11 mouse cellular contexts compared by ENCODE assay signal in the genomic region with DNA sequence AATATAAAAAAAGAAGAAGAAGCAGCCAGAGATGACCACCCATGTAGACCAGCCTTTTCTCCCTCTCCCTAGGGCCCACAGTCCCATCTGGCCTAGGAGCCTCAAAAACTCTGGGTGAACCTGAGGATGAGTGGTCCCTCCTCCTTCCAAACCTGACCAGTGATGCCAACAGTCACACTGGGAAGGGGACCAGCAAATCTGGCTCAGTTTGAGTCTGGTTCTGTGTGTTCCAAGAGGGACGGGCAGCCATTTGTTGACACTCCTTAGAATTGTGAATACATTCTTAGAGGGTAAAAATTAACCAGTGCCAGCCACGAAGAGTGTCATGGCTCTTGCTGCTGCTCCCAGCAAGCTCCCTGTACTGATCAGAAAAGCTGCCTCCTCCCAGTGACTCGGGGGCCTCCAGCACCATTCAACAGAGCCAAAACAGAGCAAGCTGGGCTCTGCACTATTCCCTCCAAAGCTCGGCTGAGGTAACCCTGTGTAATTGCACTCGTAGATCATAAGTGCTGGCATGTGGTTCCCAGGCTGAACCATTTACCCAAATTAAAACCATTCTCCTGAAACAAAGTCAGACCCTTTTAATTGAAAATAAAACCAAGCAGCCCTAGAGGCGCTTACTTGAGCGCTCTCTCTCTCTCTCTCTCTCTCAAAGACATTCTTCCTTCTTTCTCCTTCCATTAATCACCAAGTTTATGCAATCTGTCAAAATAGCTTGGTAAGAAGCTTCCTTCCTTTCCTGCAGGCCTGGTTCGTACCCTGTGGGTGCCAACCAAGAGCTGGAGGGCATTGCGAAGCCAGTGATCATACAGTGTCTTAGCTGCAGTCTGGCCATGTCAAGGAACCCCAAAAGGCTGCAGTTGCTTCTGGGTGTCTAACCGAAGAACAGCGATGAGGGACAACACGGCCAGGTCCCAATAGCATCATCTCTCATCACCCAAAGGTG. TPM values are rescaled to one million over a fixed set of nuclear protein-coding genes. Genes with fewer than 3 reads are reported as not detected.
DNase-seq lines count a peak whose midpoint lies in the region; ATAC-seq and TF ChIP-seq lines count a peak whose summit lies in the region.
"Had no signal": no experiment of that assay in that cellular context is flagged by ENCODE, and none has a peak within 500 bp of the region (broad histone marks: within the 10 kb centered on the region; RNA-seq: fewer than 3 reads in every experiment).

No protein-coding gene starts in this region.

- WGBS in midbrain, postnatal 0 days = 81% methylated on average over 12 of the region's 12 CpGs
- 84% methylated on average over 12 of the region's 12 CpGs for WGBS in midbrain, embryonic 10.5 days
- WGBS in embryonic facial prominence, embryonic 14.5 days = 38% methylated on average over 12 of the region's 12 CpGs
- 51% methylated on average over 12 of the region's 12 CpGs for WGBS in kidney, postnatal 0 days
- WGBS in stomach, embryonic 15.5 days = 49% methylated on average over 12 of the region's 12 CpGs

- no peak overlapping the region for H3K9ac ChIP-seq in midbrain, postnatal 0 days (replicated peaks; ENCODE audit: low read length, poor library complexity, severe bottlenecking)
- H3K9ac ChIP-seq in embryonic facial prominence, embryonic 14.5 days (ENCODE audit: low read depth, low read length) = no peak overlapping the region
- H3K9ac ChIP-seq in kidney, postnatal 0 days (ENCODE audit: low read depth, low read length) = no peak overlapping the region
- no peak overlapping the region for H3K9ac ChIP-seq in stomach, embryonic 15.5 days
- H3K9ac ChIP-seq: heart, embryonic 13.5 days had no signal

- no peaks in the 10 kb centered on the region for H3K4me1 ChIP-seq in midbrain, postnatal 0 days (ENCODE audit: insufficient read depth, low read length)
- H3K4me1 ChIP-seq in midbrain, embryonic 10.5 days = peaks cover 35% of the 10 kb centered on the region
- H3K4me1 ChIP-seq in embryonic facial prominence, embryonic 14.5 days (ENCODE audit: control insufficient read depth, insufficient read depth, low read length) = peaks cover 78% of the 10 kb centered on the region
- H3K4me1 ChIP-seq in kidney, postnatal 0 days (replicated peaks; ENCODE audit: insufficient read depth, low read length) = peaks cover 42% of the 10 kb centered on the region
- peaks cover 68% of the 10 kb centered on the region for H3K4me1 ChIP-seq in stomach, embryonic 15.5 days

- TF ChIP-seq CTCF in midbrain, postnatal 0 days (IDR thresholded peaks at IDR 0.05) = no peak
- TF ChIP-seq CTCF in kidney, postnatal 0 days (IDR thresholded peaks at IDR 0.05; ENCODE audit: low read depth) = no peak

- DNase-seq in midbrain, postnatal 0 days (ENCODE audit: low spot score) = peak; percentile 44
- no peak for DNase-seq in midbrain, embryonic 10.5 days (ENCODE audit: low spot score)
- peak; percentile 88 for DNase-seq in embryonic facial prominence, embryonic 14.5 days (ENCODE audit: low spot score)
- DNase-seq in kidney, postnatal 0 days (ENCODE audit: low spot score) = peak; percentile 59
- no peak for DNase-seq in adrenal gland, postnatal 4 days (ENCODE audit: low spot score in 2 of 2)
- no peak for DNase-seq in urinary bladder, postnatal 25 days (ENCODE audit: low spot score)
- DNase-seq: cerebellum, adult 8-10 months had no signal

- H3K9me3 ChIP-seq in midbrain, postnatal 0 days (ENCODE audit: low read length) = no peaks in the 10 kb centered on the region
- H3K9me3 ChIP-seq in midbrain, embryonic 10.5 days (replicated peaks) = no peaks in the 10 kb centered on the region
- 0 out of 2 replicates have a peak, but pooled peaks cover 5% of the 10 kb centered on the region for H3K9me3 ChIP-seq in embryonic facial prominence, embryonic 14.5 days (ENCODE audit: control insufficient read depth, low read length)
- H3K9me3 ChIP-seq in kidney, postnatal 0 days (replicated peaks; ENCODE audit: low read length) = no peaks in the 10 kb centered on the region
- no peaks in the 10 kb centered on the region for H3K9me3 ChIP-seq in stomach, embryonic 15.5 days
- H3K9me3 ChIP-seq: heart, embryonic 13.5 days had no signal

- no peak overlapping the region for H3K4me3 ChIP-seq in midbrain, postnatal 0 days (ENCODE audit: low read depth, low read length)
- H3K4me3 ChIP-seq in midbrain, embryonic 10.5 days = no peak overlapping the region
- H3K4me3 ChIP-seq in embryonic facial prominence, embryonic 14.5 days (ENCODE audit: low read depth, low read length) = no peak overlapping the region
- no peak overlapping the region for H3K4me3 ChIP-seq in kidney, postnatal 0 days (replicated peaks; ENCODE audit: low read depth, low read length)
- H3K4me3 ChIP-seq in stomach, embryonic 15.5 days (replicated peaks) = no peak overlapping the region
- H3K4me3 ChIP-seq: heart, embryonic 13.5 days had no signal

- no peak for ATAC-seq in midbrain, postnatal 0 days (ENCODE audit: low FRiP score)
- peak; percentile 63 for ATAC-seq in embryonic facial prominence, embryonic 14.5 days (ENCODE audit: low read depth)
- peak; percentile 46; the same call in 1 of the 2 replicates for ATAC-seq in kidney, postnatal 0 days (replicated peaks; ENCODE audit: low FRiP score, low read depth)
- ATAC-seq in stomach, embryonic 15.5 days (ENCODE audit: insufficient read depth, low FRiP score, low read depth) = peak; percentile 28; the same call in 1 of the 2 replicates
- ATAC-seq in cerebellum, adult (ENCODE audit: insufficient number of reproducible peaks, low FRiP score, low TSS enrichment) = no peak
- ATAC-seq: midbrain, embryonic 16.5 days had no signal

- no peak overlapping the region for H3K27ac ChIP-seq in midbrain, postnatal 0 days (ENCODE audit: low read depth, low read length)
- no peak overlapping the region for H3K27ac ChIP-seq in midbrain, embryonic 10.5 days (replicated peaks)
- H3K27ac ChIP-seq in embryonic facial prominence, embryonic 14.5 days (replicated peaks; ENCODE audit: low read depth, low read length) = peak overlapping the region; percentile 54
- H3K27ac ChIP-seq in kidney, postnatal 0 days = peak overlapping the region; percentile 60
- peak overlapping the region; percentile 67 for H3K27ac ChIP-seq in stomach, embryonic 15.5 days
- H3K27ac ChIP-seq: heart, embryonic 13.5 days had no signal

- no peak overlapping the region for H3K4me2 ChIP-seq in midbrain, postnatal 0 days (ENCODE audit: low read depth, low read length, poor library complexity, severe bottlenecking)
- peak overlapping the region; percentile 10 for H3K4me2 ChIP-seq in embryonic facial prominence, embryonic 14.5 days (ENCODE audit: low read depth, low read length)
- H3K4me2 ChIP-seq in kidney, postnatal 0 days (ENCODE audit: low read length) = no peak overlapping the region
- no peak overlapping the region for H3K4me2 ChIP-seq in stomach, embryonic 15.5 days
- H3K4me2 ChIP-seq: heart, embryonic 13.5 days had no signal

- H3K36me3 ChIP-seq in midbrain, postnatal 0 days (ENCODE audit: insufficient read depth, low read length) = no peaks in the 10 kb centered on the region
- H3K36me3 ChIP-seq in midbrain, embryonic 10.5 days = no peaks in the 10 kb centered on the region
- H3K36me3 ChIP-seq in embryonic facial prominence, embryonic 14.5 days (ENCODE audit: control insufficient read depth, insufficient read depth, low read length) = no peaks in the 10 kb centered on the region
- 0 out of 2 replicates have a peak, but pooled peaks cover 5% of the 10 kb centered on the region for H3K36me3 ChIP-seq in kidney, postnatal 0 days (ENCODE audit: insufficient read depth, low read length)
- H3K36me3 ChIP-seq in stomach, embryonic 15.5 days = peaks cover under 1% of the 10 kb centered on the region; the same call in 1 of the 2 replicates

- no peaks in the 10 kb centered on the region for H3K27me3 ChIP-seq in midbrain, postnatal 0 days (ENCODE audit: insufficient read depth, low read length)
- H3K27me3 ChIP-seq in midbrain, embryonic 10.5 days (ENCODE audit: low read depth, poor library complexity, severe bottlenecking) = 0 out of 2 replicates have a peak, but pooled peaks cover 2% of the 10 kb centered on the region
- no peaks in the 10 kb centered on the region for H3K27me3 ChIP-seq in embryonic facial prominence, embryonic 14.5 days (replicated peaks; ENCODE audit: control insufficient read depth, insufficient read depth, low read length)
- H3K27me3 ChIP-seq in kidney, postnatal 0 days (ENCODE audit: insufficient read depth, low read length) = no peaks in the 10 kb centered on the region
- no peaks in the 10 kb centered on the region for H3K27me3 ChIP-seq in stomach, embryonic 15.5 days (replicated peaks)
- H3K27me3 ChIP-seq: heart, embryonic 13.5 days had no signal

RNA-seq across cellular contexts. Expression of a gene that starts 7.6 kb away (rescaled TPM):
- 33.3 and 38.7 TPM in 2 replicates for total RNA-seq in midbrain, postnatal 0 days (2014; rRNA removed)
- 4.7 and 4.9 TPM in 2 replicates for polyA plus RNA-seq in midbrain, postnatal 0 days (2015; fragmentation: Nextera tagmentation; extraction: Ambion mirVana)
- polyA plus RNA-seq in midbrain, embryonic 10.5 days (2016; fragmentation: Nextera tagmentation; extraction: Ambion mirVana) = 9.1 and 9.7 TPM in 2 replicates
- 19.3 and 20.5 TPM in 2 replicates for polyA plus RNA-seq in embryonic facial prominence, embryonic 14.5 days (2014; fragmentation: Nextera tagmentation; extraction: Ambion mirVana)
- polyA plus RNA-seq in kidney, postnatal 0 days (2015; fragmentation: Nextera tagmentation; extraction: Ambion mirVana) = 17.6 and 18.2 TPM in 2 replicates
- polyA plus RNA-seq in stomach, embryonic 15.5 days (2015; fragmentation: Nextera tagmentation; extraction: Ambion mirVana) = 26.9 and 28.9 TPM in 2 replicates
- 10 to 100 TPM; 67.7 to 81.2 TPM for total RNA-seq in adrenal gland, postnatal 4 days (2021)

Comparison
In these comparisons a context has a peak if more than half of its experiments do, and no peak if none do; other contexts are left out.
1. DNase-seq: peak in midbrain, postnatal 0 days (single experiment), embryonic facial prominence, embryonic 14.5 days (single experiment) and kidney, postnatal 0 days (single experiment); none in midbrain, embryonic 10.5 days (single experiment), adrenal gland, postnatal 4 days (0 of 2) and urinary bladder, postnatal 25 days (single experiment).
2. ATAC-seq: peak in embryonic facial prominence, embryonic 14.5 days (single experiment), kidney, postnatal 0 days (single experiment) and stomach, embryonic 15.5 days (single experiment); none in midbrain, postnatal 0 days (single experiment) and cerebellum, adult (single experiment).
3. H3K27ac ChIP-seq: peak in embryonic facial prominence, embryonic 14.5 days (single experiment), kidney, postnatal 0 days (single experiment) and stomach, embryonic 15.5 days (single experiment); none in midbrain, postnatal 0 days (single experiment) and midbrain, embryonic 10.5 days (single experiment).